Mouse (Mus musculus) liver, embryonic 14.5 days (tissue): ENCODE results near the gene Gse1. TPM values are rescaled to one million over a fixed set of nuclear protein-coding genes. Genes with fewer than 3 reads are reported as not detected.

Experiments used
- ATAC-seq: fragments of 200-750 bp; cut with Nextera tagmentation; 2 replicates; pipeline ENCODE4 v1.8.0; 2017; ENCODE audit warnings: moderate number of reproducible peaks, mild to moderate bottlenecking, moderate library complexity; ENCODE audit not compliant: insufficient read depth
- DNase-seq, 3 experiments: peaks; one replicate each; pipeline ENCODE4 v3.0.0-alpha.2; 2012 to 2013; ENCODE audit warnings: low read depth in 3 of 3, low spot score in 3 of 3
- H3K27ac ChIP-seq: fragments of 300-500 bp; sonication (generic); 2 replicates; pipeline ENCODE4 v1.5.1; 2014; ENCODE audit warnings: moderate library complexity, mild to moderate bottlenecking, control low read depth, inconsistent platforms
- H3K27me3 ChIP-seq: fragments of 300-500 bp; sonication (generic); 2 replicates; pipeline ENCODE4 v1.6.1; 2014; ENCODE audit warnings: mild to moderate bottlenecking, low read length, moderate library complexity; ENCODE audit not compliant: control insufficient read depth, insufficient read depth
- H3K36me3 ChIP-seq: fragments of 300-500 bp; sonication (generic); replicated peaks from 2 replicates; pipeline ENCODE4 v1.6.1; 2014; ENCODE audit warnings: low read depth; ENCODE audit not compliant: control insufficient read depth, insufficient read depth
- H3K4me1 ChIP-seq, 2 experiments: fragments of 200-500 bp in 1 of 2; fragments of 300-500 bp in 1 of 2; sonication (generic) in 1 of 2; replicated peaks; 2 replicates each; pipeline ENCODE4 v1.6.1; 2012 to 2014; ENCODE audit warnings: antibody characterized with exemption in 1 of 2, inconsistent platforms in 1 of 2, low read length in 1 of 2; ENCODE audit not compliant: control insufficient read depth in 2 of 2, insufficient read depth in 2 of 2
- H3K4me2 ChIP-seq: fragments of 300-500 bp; sonication (generic); 2 replicates; pipeline ENCODE4 v1.6.1; 2014; ENCODE audit warnings: low read depth, mild to moderate bottlenecking, control low read depth, moderate library complexity
- H3K4me3 ChIP-seq, 2 experiments: fragments of 200-500 bp in 1 of 2; fragments of 300-500 bp in 1 of 2; sonication (generic) in 1 of 2; 2 replicates each; pipeline ENCODE4 v1.5.1; 2012 to 2014; ENCODE audit warnings: low read depth in 2 of 2, low read length in 2 of 2, mild to moderate bottlenecking in 2 of 2, control low read depth in 1 of 2, inconsistent platforms in 1 of 2, moderate library complexity in 1 of 2; ENCODE audit not compliant: insufficient read depth in 1 of 2
- H3K9ac ChIP-seq: fragments of 300-500 bp; sonication (generic); replicated peaks from 2 replicates; pipeline ENCODE4 v1.6.1; 2014; ENCODE audit warnings: mild to moderate bottlenecking, control low read depth, moderate library complexity
- H3K9me3 ChIP-seq: fragments of 300-500 bp; sonication (generic); 2 replicates; pipeline ENCODE4 v1.6.1; 2016; ENCODE audit warnings: low read length, mixed read lengths; ENCODE audit not compliant: control insufficient read depth
- CTCF ChIP-seq: IDR thresholded peaks from 2 replicates; pipeline ENCODE4 v1.5.1; 2016; ENCODE audit warnings: antibody characterized with exemption, low read depth, control low read depth
- EP300 ChIP-seq: IDR thresholded peaks from 2 replicates; pipeline ENCODE4 v1.6.1; 2016; ENCODE audit warnings: antibody characterized with exemption, low read depth
- WGBS: fragments of 180-500 bp; shearing (Covaris S2); extraction: QIAGEN DNeasy Blood & Tissue Kit; methylation state at CpG from one replicate; pipeline ENCODE4 v1.1.7; 2014; ENCODE audit not compliant: insufficient replicate concordance; 5-methylcytosine and 5-hydroxymethylcytosine counted together
- polyA plus RNA-seq, 2 experiments: library from polyadenylated mRNA; depleted of rRNA in 1 of 2; stranded (reverse) in 1 of 2; unstranded in 1 of 2; fragments of >200 nt; fragmentation: Nextera tagmentation in 1 of 2; extraction: Ambion mirVana in 1 of 2; gene quantifications; 2 replicates each; pipeline versions ENCODE4 v1.2.1 to v1.2.3; 2012 to 2014

The Gse1 gene
- polyA plus RNA-seq, 2 experiments: 11.4 to 14.9 TPM

- peaks cover 9 to 40% of the 10 kb centered on the region in 2 experiments for H3K4me1 ChIP-seq
- DNase-seq: no peak
- no peaks in the 10 kb centered on the region for H3K36me3 ChIP-seq
- H3K4me2 ChIP-seq: no peak overlapping the region
- no peak overlapping the region for H3K9ac ChIP-seq
- ATAC-seq: no peak
- H3K27me3 ChIP-seq: no peaks in the 10 kb centered on the region
- WGBS: 61% methylated on average over 12 of the region's 12 CpGs
- H3K9me3 ChIP-seq: no peaks in the 10 kb centered on the region
- no peak overlapping the region for H3K27ac ChIP-seq
- no peak for TF ChIP-seq EP300
- TF ChIP-seq CTCF: no peak
- H3K4me3 ChIP-seq: no peak overlapping the region
Measured at GRCm38 (mm10) chr8:120406008-120406632, 177.9 kb downstream of the Gse1 start.

GRCm38 (mm10) chr8:120407701-120408240 is 179.5 kb downstream of the Gse1 start:
- H3K4me2 ChIP-seq: no peak overlapping the region; the same call in 1 of the 2 replicates
- WGBS: 10% methylated on average over 9 of the region's 9 CpGs
- no peaks in the 10 kb centered on the region for H3K9me3 ChIP-seq
- DNase-seq (peak in 1 of 3 experiments; percentile 46), ATAC-seq (peak; percentile 36; the same call in 1 of the 2 replicates)
- H3K36me3 ChIP-seq: no peaks in the 10 kb centered on the region
- no peak overlapping the region; the same call in 1 of the 2 replicates for H3K27ac ChIP-seq
- H3K4me1 ChIP-seq: peaks cover 9 to 33% of the 10 kb centered on the region in 2 experiments
- no peaks in the 10 kb centered on the region for H3K27me3 ChIP-seq
- no peak overlapping the region for H3K9ac ChIP-seq
- H3K4me3 ChIP-seq: no peak overlapping the region
- TF ChIP-seq CTCF (peak; percentile 85), EP300 (no peak)

DNA sequence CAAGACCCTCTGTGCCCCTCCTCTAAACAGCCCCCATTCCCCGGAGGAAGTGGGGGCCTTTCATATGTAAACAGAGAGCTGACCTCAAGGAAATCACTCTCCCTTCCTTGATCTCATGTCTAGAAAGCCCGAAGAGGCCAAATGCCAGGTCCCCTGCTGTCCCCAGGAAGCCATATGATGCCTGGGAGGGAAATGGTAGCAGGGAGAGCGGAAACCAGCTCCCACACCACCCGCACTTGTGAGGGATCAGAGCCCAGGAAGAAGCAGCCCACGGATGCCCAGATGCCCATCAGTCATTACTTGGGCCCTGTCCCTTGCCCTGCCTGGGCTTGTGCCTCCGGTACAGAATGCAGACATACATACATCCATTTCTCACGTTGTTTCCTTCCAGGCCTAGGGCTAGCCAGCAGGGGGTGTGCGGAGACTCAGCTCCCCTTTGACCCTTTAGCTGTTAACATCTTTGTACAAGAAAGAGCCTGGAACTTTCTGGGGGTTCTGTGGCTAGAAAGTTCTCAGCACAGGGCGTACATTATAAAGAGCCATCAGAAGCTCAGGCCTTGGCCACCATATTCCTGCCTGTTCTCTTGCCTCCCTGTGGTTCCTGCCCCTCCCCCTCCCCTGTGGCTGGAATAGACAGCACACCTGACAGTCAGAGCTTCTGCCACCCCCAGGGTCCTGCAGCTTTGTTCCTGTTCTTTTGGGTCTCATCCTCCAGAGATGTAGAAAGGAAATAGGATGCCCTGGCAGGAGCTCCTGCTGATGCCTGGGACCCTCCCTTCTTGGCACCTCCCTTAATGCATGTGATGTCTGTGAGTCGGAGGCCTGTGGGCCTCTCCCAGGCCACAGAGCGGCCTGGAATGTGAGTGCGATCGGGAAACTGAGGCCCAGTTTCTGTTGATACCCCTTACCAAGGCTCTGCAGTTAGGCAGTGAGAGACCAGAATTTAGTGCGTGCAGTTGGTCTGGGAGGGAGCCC is 180.3 kb downstream of the Gse1 start:
- WGBS: 55% methylated on average over 14 of the region's 14 CpGs
- H3K27me3 ChIP-seq: no peaks in the 10 kb centered on the region
- DNase-seq (no peak), ATAC-seq (no peak)
- no peak overlapping the region; the same call in 1 of the 2 replicates for H3K27ac ChIP-seq
- H3K4me3 ChIP-seq: no peak overlapping the region
- no peaks in the 10 kb centered on the region for H3K9me3 ChIP-seq
- H3K4me1 ChIP-seq: peaks cover 9 to 33% of the 10 kb centered on the region in 2 experiments
- TF ChIP-seq EP300 (no peak), CTCF (peak; percentile 39; the same call in 1 of the 2 replicates)
- H3K9ac ChIP-seq: no peak overlapping the region
- no peak overlapping the region; the same call in 1 of the 2 replicates for H3K4me2 ChIP-seq
- no peaks in the 10 kb centered on the region for H3K36me3 ChIP-seq

- TF ChIP-seq CTCF (no peak), EP300 (no peak)
- no peak overlapping the region for H3K9ac ChIP-seq
- H3K36me3 ChIP-seq: no peaks in the 10 kb centered on the region
- no peak overlapping the region for H3K27ac ChIP-seq
- peaks cover 9 to 28% of the 10 kb centered on the region in 2 experiments for H3K4me1 ChIP-seq
- no peak overlapping the region for H3K4me2 ChIP-seq
- no peaks in the 10 kb centered on the region for H3K9me3 ChIP-seq
- H3K27me3 ChIP-seq: no peaks in the 10 kb centered on the region
- ATAC-seq: peak; percentile 44
- no peak for DNase-seq
- 51% methylated on average over 11 of the region's 11 CpGs for WGBS
- H3K4me3 ChIP-seq: no peak overlapping the region
Measured at GRCm38 (mm10) chr8:120409371-120410013, 181.2 kb downstream of the Gse1 start.
